18 mouse cellular contexts compared by ENCODE assay signal in genomic region chr10:11362896-11363487, GRCm38 (mm10). TPM values are rescaled to one million over a fixed set of nuclear protein-coding genes. Genes with fewer than 3 reads are reported as not detected.
A peak's percentile ranks its signal among the peaks of the same experiment; 100 is the strongest.
DNase-seq lines count a peak whose midpoint lies in the region; ATAC-seq and TF ChIP-seq lines count a peak whose summit lies in the region.
"Had no signal": no experiment of that assay in that cellular context is flagged by ENCODE, and none has a peak within 500 bp of the region (broad histone marks: within the 10 kb centered on the region; RNA-seq: fewer than 3 reads in every experiment).

No protein-coding gene starts in this region.

- no peak for DNase-seq in forebrain, postnatal 0 days
- DNase-seq in kidney, postnatal 10 days: peak; percentile 7
- DNase-seq in kidney, adult 8-10 months: no peak
- no peak for DNase-seq in neural tube, embryonic 10.5 days (ENCODE audit: extremely low spot score, low spot score)
- no peak for DNase-seq in urinary bladder, postnatal 10 days (ENCODE audit: low spot score)
- DNase-seq: gastrocnemius, postnatal 14 days; lung, adult 2 months; right cerebral cortex, postnatal 4 days had no signal

- ATAC-seq in forebrain, embryonic 13.5 days: peak; percentile 73; the same call in 1 of the 2 replicates
- no peak for ATAC-seq in forebrain, postnatal 0 days
- ATAC-seq in neural tube, embryonic 13.5 days (ENCODE audit: low read depth): peak; percentile 40; the same call in 1 of the 2 replicates
- ATAC-seq in neural tube, embryonic 14.5 days (ENCODE audit: low read depth): peak; percentile 44; the same call in 1 of the 2 replicates
- ATAC-seq: intestine, postnatal 0 days; liver, embryonic 12.5 days had no signal

- H3K27me3 ChIP-seq in forebrain, embryonic 13.5 days: no peaks in the 10 kb centered on the region
- H3K27me3 ChIP-seq in forebrain, postnatal 0 days (ENCODE audit: insufficient read depth, low read length): no peaks in the 10 kb centered on the region
- H3K27me3 ChIP-seq in neural tube, embryonic 13.5 days: no peaks in the 10 kb centered on the region
- H3K27me3 ChIP-seq in neural tube, embryonic 14.5 days (ENCODE audit: control insufficient read depth, insufficient read depth, low read length): no peaks in the 10 kb centered on the region
- H3K27me3 ChIP-seq: CH12.LX; embryonic facial prominence, embryonic 15.5 days; heart, embryonic 13.5 days; limb, embryonic 12.5 days; liver, embryonic 12.5 days had no signal

- H3K36me3 ChIP-seq in forebrain, embryonic 13.5 days (ENCODE audit: poor library complexity, severe bottlenecking): no peaks in the 10 kb centered on the region
- H3K36me3 ChIP-seq in forebrain, postnatal 0 days (ENCODE audit: insufficient read depth): no peaks in the 10 kb centered on the region
- no peaks in the 10 kb centered on the region for H3K36me3 ChIP-seq in neural tube, embryonic 13.5 days
- no peaks in the 10 kb centered on the region for H3K36me3 ChIP-seq in neural tube, embryonic 14.5 days (ENCODE audit: control insufficient read depth, insufficient read depth, low read length)
- H3K36me3 ChIP-seq: embryonic facial prominence, embryonic 15.5 days; heart, embryonic 13.5 days; limb, embryonic 12.5 days; liver, embryonic 12.5 days had no signal

- H3K4me2 ChIP-seq in forebrain, embryonic 13.5 days: no peak overlapping the region
- H3K4me2 ChIP-seq in forebrain, postnatal 0 days (ENCODE audit: low read depth): no peak overlapping the region
- no peak overlapping the region for H3K4me2 ChIP-seq in neural tube, embryonic 13.5 days
- H3K4me2 ChIP-seq in neural tube, embryonic 14.5 days (ENCODE audit: low read depth, low read length): no peak overlapping the region
- H3K4me2 ChIP-seq: embryonic facial prominence, embryonic 15.5 days; heart, embryonic 13.5 days; limb, embryonic 12.5 days; liver, embryonic 12.5 days had no signal

- no peak overlapping the region for H3K27ac ChIP-seq in forebrain, embryonic 13.5 days
- H3K27ac ChIP-seq in forebrain, postnatal 0 days (ENCODE audit: low read depth, low read length): no peak overlapping the region
- H3K27ac ChIP-seq in neural tube, embryonic 13.5 days (replicated peaks): no peak overlapping the region
- H3K27ac ChIP-seq in neural tube, embryonic 14.5 days (ENCODE audit: low read depth, low read length): no peak overlapping the region
- H3K27ac ChIP-seq: embryonic facial prominence, embryonic 15.5 days; heart, embryonic 13.5 days; hindbrain, postnatal 0 days; limb, embryonic 12.5 days; liver, embryonic 12.5 days had no signal

- no peak overlapping the region for H3K9ac ChIP-seq in forebrain, embryonic 13.5 days
- H3K9ac ChIP-seq in forebrain, postnatal 0 days: no peak overlapping the region
- no peak overlapping the region for H3K9ac ChIP-seq in neural tube, embryonic 13.5 days
- no peak overlapping the region for H3K9ac ChIP-seq in neural tube, embryonic 14.5 days (replicated peaks; ENCODE audit: low read depth, low read length)
- H3K9ac ChIP-seq: embryonic facial prominence, embryonic 15.5 days; heart, embryonic 13.5 days; limb, embryonic 12.5 days; liver, embryonic 12.5 days had no signal

- WGBS in forebrain, embryonic 13.5 days: 79% methylated on average over 12 of the region's 12 CpGs
- 73% methylated on average over 12 of the region's 12 CpGs for WGBS in forebrain, postnatal 0 days
- 77% methylated on average over 12 of the region's 12 CpGs for WGBS in neural tube, embryonic 13.5 days
- 68% methylated on average over 12 of the region's 12 CpGs for WGBS in neural tube, embryonic 14.5 days

- no peaks in the 10 kb centered on the region for H3K4me1 ChIP-seq in forebrain, embryonic 13.5 days
- no peaks in the 10 kb centered on the region for H3K4me1 ChIP-seq in forebrain, postnatal 0 days (ENCODE audit: insufficient read depth)
- H3K4me1 ChIP-seq in neural tube, embryonic 13.5 days (replicated peaks): no peaks in the 10 kb centered on the region
- no peaks in the 10 kb centered on the region for H3K4me1 ChIP-seq in neural tube, embryonic 14.5 days (ENCODE audit: control insufficient read depth, insufficient read depth, low read length)
- H3K4me1 ChIP-seq: embryonic facial prominence, embryonic 15.5 days; heart, embryonic 13.5 days; limb, embryonic 12.5 days; liver, embryonic 12.5 days had no signal

- TF ChIP-seq CTCF in forebrain, postnatal 0 days (IDR thresholded peaks at IDR 0.05; ENCODE audit: low read depth): no peak

- H3K9me3 ChIP-seq in forebrain, embryonic 13.5 days (replicated peaks): no peaks in the 10 kb centered on the region
- H3K9me3 ChIP-seq in forebrain, postnatal 0 days (ENCODE audit: low read length): no peaks in the 10 kb centered on the region
- H3K9me3 ChIP-seq in neural tube, embryonic 13.5 days: no peaks in the 10 kb centered on the region
- no peaks in the 10 kb centered on the region for H3K9me3 ChIP-seq in neural tube, embryonic 14.5 days (ENCODE audit: control insufficient read depth, low read length)
- H3K9me3 ChIP-seq: embryonic facial prominence, embryonic 15.5 days; limb, embryonic 12.5 days; liver, embryonic 12.5 days had no signal

- no peak overlapping the region for H3K4me3 ChIP-seq in forebrain, embryonic 13.5 days
- H3K4me3 ChIP-seq in forebrain, postnatal 0 days (ENCODE audit: low read depth, low read length): no peak overlapping the region
- no peak overlapping the region for H3K4me3 ChIP-seq in neural tube, embryonic 13.5 days
- H3K4me3 ChIP-seq in neural tube, embryonic 14.5 days (ENCODE audit: low read depth, low read length): no peak overlapping the region
- H3K4me3 ChIP-seq: embryonic facial prominence, embryonic 15.5 days; heart, embryonic 13.5 days; limb, embryonic 12.5 days; liver, embryonic 12.5 days had no signal

RNA-seq across cellular contexts. Expression of gene Epm2a, which starts 19.8 kb away (rescaled TPM):
- polyA plus RNA-seq in forebrain, embryonic 13.5 days (2015; fragmentation: Nextera tagmentation; extraction: Ambion mirVana): 0.30 and 0.36 TPM in 2 replicates
- total RNA-seq in forebrain, postnatal 0 days (2014; rRNA removed): 25.5 and 35.7 TPM in 2 replicates
- polyA plus RNA-seq in forebrain, postnatal 0 days (2015; fragmentation: Nextera tagmentation; extraction: Ambion mirVana): 1.3 and 2.8 TPM in 2 replicates
- 0.39 and 0.74 TPM in 2 replicates for polyA plus RNA-seq in neural tube, embryonic 13.5 days (2015; fragmentation: Nextera tagmentation; extraction: Ambion mirVana)
- 1.9 and 2.5 TPM in 2 replicates for polyA plus RNA-seq in neural tube, embryonic 14.5 days (2014; fragmentation: Nextera tagmentation; extraction: Ambion mirVana)
- total RNA-seq: CH12.LX had no signal
